Mouse (Mus musculus) gonadal fat pad, adult 2 months (tissue): ENCODE results near the gene Wdr34. TPM values are rescaled to one million over a fixed set of nuclear protein-coding genes. Genes with fewer than 3 reads are reported as not detected.

Experiments used
- DNase-seq: peaks from one replicate; pipeline ENCODE4 v3.0.0-alpha.2; 2012; ENCODE audit warnings: low read depth
- polyA plus RNA-seq: library from polyadenylated mRNA; depleted of rRNA; stranded (reverse); fragments of >200 nt; gene quantifications from 2 replicates; pipeline ENCODE4 v1.2.3, GENCODE M21; 2012; rRNA removed

The Wdr34 gene
- polyA plus RNA-seq, 1 experiment, result 37.6 TPM

DNA sequence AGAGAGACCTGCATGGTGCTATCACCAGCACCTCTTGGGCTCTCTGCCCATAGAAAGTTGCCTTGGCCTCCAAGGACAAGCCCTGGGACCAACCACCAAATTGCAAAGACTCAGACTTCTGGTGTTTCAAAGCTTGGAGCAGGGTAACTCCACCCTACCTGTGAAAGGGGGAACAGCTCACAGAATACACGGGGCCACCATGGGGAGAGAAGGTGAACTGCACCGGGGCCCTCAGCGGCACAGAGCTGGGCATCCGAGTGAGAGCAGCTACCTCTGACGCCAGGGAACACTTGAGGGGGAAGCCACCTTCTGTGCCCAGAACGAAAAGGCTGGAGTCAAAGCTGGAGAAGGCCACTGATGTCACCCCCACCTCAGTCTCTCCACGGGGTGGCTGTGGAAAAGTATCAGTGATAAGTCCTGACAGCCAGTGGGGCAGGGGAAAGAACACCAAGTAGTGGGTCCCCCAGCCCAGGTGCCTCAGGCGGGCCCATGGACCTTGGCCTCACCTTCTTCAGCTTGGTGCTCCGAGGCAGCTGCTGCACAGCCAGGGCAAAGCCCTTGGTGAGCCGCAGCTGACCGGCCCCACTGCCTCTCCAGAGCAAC, 16.3 kb downstream of the Wdr34 start:
- DNase-seq, result no peak

- no peak for DNase-seq
Observed at GRCm38 (mm10) chr2:30026997-30027396, 21.7 kb downstream of the Wdr34 start.

- DNase-seq, result no peak
Observed at GRCm38 (mm10) chr2:30025454-30025853, 23.2 kb downstream of the Wdr34 start.

DNA sequence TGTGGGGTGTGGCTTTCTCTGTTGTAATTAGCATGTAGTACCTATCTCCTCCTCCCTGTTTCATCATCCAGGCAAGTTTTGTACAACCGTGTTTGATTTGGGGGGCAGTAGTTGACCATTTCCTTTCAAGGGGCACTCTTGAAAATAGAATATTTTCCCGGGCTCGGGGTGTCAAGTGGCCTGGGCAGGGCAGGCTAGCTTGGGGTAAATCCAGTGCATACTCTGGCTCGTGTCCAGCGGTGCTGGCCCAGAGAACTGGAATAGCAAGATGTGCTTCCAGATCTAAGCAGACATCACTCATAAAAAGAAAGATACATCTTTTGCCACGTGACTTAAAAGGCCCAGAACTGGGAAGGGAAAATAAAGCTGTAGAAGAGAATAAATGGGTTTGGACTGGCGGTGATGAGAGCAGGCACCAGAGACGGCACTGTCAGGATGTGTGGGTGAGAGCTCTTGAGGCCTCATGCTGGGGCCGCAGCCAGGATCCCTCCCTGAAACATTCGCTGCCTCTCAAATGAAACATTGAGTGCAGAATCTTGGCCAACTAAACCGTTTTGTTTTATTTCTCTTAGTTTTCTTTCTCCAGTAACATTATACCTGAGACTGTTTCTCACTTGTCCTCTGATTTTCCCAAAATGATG, 34.2 kb downstream of the Wdr34 start:
- DNase-seq, result no peak

- DNase-seq, result peak; percentile 50
Observed at GRCm38 (mm10) chr2:30010840-30011281, 37.8 kb downstream of the Wdr34 start.

DNA sequence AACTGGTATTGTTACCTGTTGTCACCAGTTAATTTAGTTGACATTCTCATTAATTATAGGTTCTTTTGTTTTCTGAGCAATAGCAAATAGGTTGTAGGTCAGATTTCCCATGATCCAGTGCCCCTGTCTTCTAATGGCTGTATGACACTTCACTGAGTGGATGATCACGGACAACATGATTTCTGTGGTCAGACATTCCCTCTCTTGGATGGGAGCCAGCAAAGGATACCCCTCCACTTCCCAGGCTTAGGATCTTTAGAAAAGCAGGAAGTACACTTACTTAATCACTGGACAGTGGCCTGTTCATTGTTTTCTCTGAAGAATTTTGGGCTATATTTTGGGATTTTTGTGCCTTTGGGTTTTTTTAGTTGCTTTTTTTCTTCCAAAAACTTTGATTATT, 39.6 kb downstream of the Wdr34 start:
- DNase-seq, result no peak

- no peak for DNase-seq
Observed at GRCm38 (mm10) chr2:29991962-29992361, 56.7 kb downstream of the Wdr34 start.

Other genes with a start within 250 kb of the Wdr34 start
- 64.2 and 65.8 TPM in 2 replicates for gene Slc27a4, start 246.2 kb downstream of the Wdr34 start, polyA plus RNA-seq
- gene Urm1, start 228.8 kb downstream of the Wdr34 start, polyA plus RNA-seq, result 41.9 and 61.3 TPM in 2 replicates
- 15.0 and 22.4 TPM in 2 replicates for gene Cercam, start 179.7 kb downstream of the Wdr34 start, polyA plus RNA-seq
- 30.6 and 41.7 TPM in 2 replicates for gene Odf2, start 159.7 kb downstream of the Wdr34 start, polyA plus RNA-seq
- 19.3 and 24.5 TPM in 2 replicates for gene Gle1, start 113.5 kb downstream of the Wdr34 start, polyA plus RNA-seq
- gene Sptan1, start 83.3 kb downstream of the Wdr34 start, polyA plus RNA-seq, result 150 and 210 TPM in 2 replicates
- gene Set, start 8.5 kb upstream of the Wdr34 start, polyA plus RNA-seq, result 28.5 and 37.2 TPM in 2 replicates
- 9.1 and 12.3 TPM in 2 replicates for gene Pkn3, start 28.8 kb upstream of the Wdr34 start, polyA plus RNA-seq
- gene Zdhhc12, start 44.8 kb upstream of the Wdr34 start, polyA plus RNA-seq, result 56.4 and 66.5 TPM in 2 replicates
- gene Zer1, start 75.7 kb upstream of the Wdr34 start, polyA plus RNA-seq, result 58.1 TPM in 2 replicates
- gene Tbc1d13, start 84.9 kb upstream of the Wdr34 start, polyA plus RNA-seq, result 47.7 and 59.5 TPM in 2 replicates
- 40.8 and 41.5 TPM in 2 replicates for gene Endog, start 122.6 kb upstream of the Wdr34 start, polyA plus RNA-seq
- 24.3 and 27.3 TPM in 2 replicates for gene Spout1, start 129.6 kb upstream of the Wdr34 start, polyA plus RNA-seq
- gene Kyat1, start 157.0 kb upstream of the Wdr34 start, polyA plus RNA-seq, result 83.0 and 87.2 TPM in 2 replicates
- gene Lrrc8a, start 188.8 kb upstream of the Wdr34 start, polyA plus RNA-seq, result 28.4 and 29.3 TPM in 2 replicates
- 9.6 and 11.8 TPM in 2 replicates for gene Gm28035, start 191.7 kb upstream of the Wdr34 start, polyA plus RNA-seq
- gene Phyhd1, start 217.3 kb upstream of the Wdr34 start, polyA plus RNA-seq, result 51.9 and 62.7 TPM in 2 replicates
- not detected in 2 replicates for gene Gm28038, start 232.2 kb upstream of the Wdr34 start, polyA plus RNA-seq
- 48.2 and 83.0 TPM in 2 replicates for gene Dolk, start 237.5 kb upstream of the Wdr34 start, polyA plus RNA-seq
- gene Nup188, start 237.5 kb upstream of the Wdr34 start, polyA plus RNA-seq, result 28.9 and 30.4 TPM in 2 replicates